Mouse (Mus musculus): Measurements from ENCODE around the gene Ncf1.

DNA sequence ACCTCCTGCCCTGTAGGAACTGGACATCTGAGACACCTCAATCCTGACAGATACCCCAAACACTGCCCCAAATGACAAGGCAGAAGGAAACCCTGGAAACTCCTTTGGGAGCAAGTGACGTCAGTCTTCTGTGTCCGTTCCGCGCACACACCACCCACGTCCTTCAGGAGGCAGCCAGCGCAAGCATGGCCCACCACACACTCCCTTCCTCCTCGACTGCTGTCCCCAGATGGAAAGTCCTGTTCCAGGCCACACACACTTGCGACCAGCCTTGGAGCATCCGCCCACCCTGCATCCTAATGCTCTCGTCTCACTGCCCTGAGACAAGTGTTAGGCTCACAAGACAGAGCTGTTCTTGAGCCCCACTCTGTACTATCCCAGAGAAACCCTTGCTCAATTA lies 25.9 kb upstream of the Ncf1 start:
- no peak for TF ChIP-seq ETS1 (conservative IDR thresholded peaks at IDR 0.05; ENCODE audit: low read depth, low read length)
- no peak for TF ChIP-seq HCFC1 (IDR thresholded peaks at IDR 0.05; ENCODE audit: low read depth, low read length)
- TF ChIP-seq CTCF (conservative IDR thresholded peaks at IDR 0.05 in 1 of 2, IDR thresholded peaks at IDR 0.05 in 1 of 2; ENCODE audit: low read depth in 2 of 2, low read length in 2 of 2), result no peak
- no peak for TF ChIP-seq MAX (IDR thresholded peaks at IDR 0.05; ENCODE audit: low read length)
